Mouse (Mus musculus) limb, embryonic 11.5 days (tissue): ENCODE measurements around the gene Mib2. TPM values are rescaled to one million over a fixed set of nuclear protein-coding genes. Genes with fewer than 3 reads are reported as not detected.
"Not testable (repeated sequence)": the region's sequence is repeated elsewhere in the genome, so short reads cannot be mapped to it uniquely, and the experiment has no call there.

Experiments
- ATAC-seq: fragments of 200-750 bp; cut with Nextera tagmentation; 2 replicates; pipeline ENCODE4 v1.8.0; 2017; ENCODE audit warnings: low read depth; ENCODE audit not compliant: insufficient number of reproducible peaks, low FRiP score, low TSS enrichment
- DNase-seq: peaks from one replicate; pipeline ENCODE4 v3.0.0-alpha.2; 2015; ENCODE audit warnings: low spot score
- H3K27ac ChIP-seq: fragments of 300-500 bp; sonication (generic); replicated peaks from 2 replicates; pipeline ENCODE4 v1.5.1; 2014; ENCODE audit warnings: low read depth, mild to moderate bottlenecking, low read length
- H3K27me3 ChIP-seq: fragments of 300-500 bp; sonication (generic); 2 replicates; pipeline ENCODE4 v1.6.1; 2014; ENCODE audit warnings: mild to moderate bottlenecking, low read length, mixed read lengths; ENCODE audit not compliant: control insufficient read depth, insufficient read depth
- H3K36me3 ChIP-seq: fragments of 300-500 bp; sonication (generic); 2 replicates; pipeline ENCODE4 v1.6.1; 2014; ENCODE audit warnings: mild to moderate bottlenecking, low read length, moderate library complexity, mixed read lengths; ENCODE audit not compliant: control insufficient read depth, insufficient read depth
- H3K4me1 ChIP-seq: fragments of 300-500 bp; sonication (generic); 2 replicates; pipeline ENCODE4 v1.6.1; 2014; ENCODE audit warnings: low read length, mixed read lengths; ENCODE audit not compliant: control insufficient read depth, insufficient read depth
- H3K4me2 ChIP-seq: fragments of 300-500 bp; sonication (generic); 2 replicates; pipeline ENCODE4 v1.6.1; 2014; ENCODE audit warnings: low read depth, mild to moderate bottlenecking, moderate library complexity; ENCODE audit not compliant: severe bottlenecking
- H3K4me3 ChIP-seq: fragments of 300-500 bp; sonication (generic); 2 replicates; pipeline ENCODE4 v1.5.1; 2014; ENCODE audit warnings: low read depth, low read length
- H3K9ac ChIP-seq: fragments of 300-500 bp; sonication (generic); 2 replicates; pipeline ENCODE4 v1.6.1; 2014; ENCODE audit warnings: mild to moderate bottlenecking, low read length
- H3K9me3 ChIP-seq: fragments of 300-500 bp; sonication (generic); 2 replicates; pipeline ENCODE4 v1.6.1; 2016; ENCODE audit warnings: low read length; ENCODE audit not compliant: control insufficient read depth
- WGBS: fragments of 180-500 bp; shearing (Covaris S2); extraction: QIAGEN DNeasy Blood & Tissue Kit; methylation state at CpG from one replicate; pipeline ENCODE4 v1.1.7; 2014; 5-methylcytosine and 5-hydroxymethylcytosine counted together
- polyA plus RNA-seq: library from polyadenylated mRNA; unstranded; fragments of >200 nt; fragmentation: Nextera tagmentation; extraction: Ambion mirVana; gene quantifications from 2 replicates; pipeline ENCODE4 v1.2.1, GENCODE M21; 2014

Gene Mib2
- polyA plus RNA-seq, 1 experiment from 2014 or later, result 16.6 TPM

DNA sequence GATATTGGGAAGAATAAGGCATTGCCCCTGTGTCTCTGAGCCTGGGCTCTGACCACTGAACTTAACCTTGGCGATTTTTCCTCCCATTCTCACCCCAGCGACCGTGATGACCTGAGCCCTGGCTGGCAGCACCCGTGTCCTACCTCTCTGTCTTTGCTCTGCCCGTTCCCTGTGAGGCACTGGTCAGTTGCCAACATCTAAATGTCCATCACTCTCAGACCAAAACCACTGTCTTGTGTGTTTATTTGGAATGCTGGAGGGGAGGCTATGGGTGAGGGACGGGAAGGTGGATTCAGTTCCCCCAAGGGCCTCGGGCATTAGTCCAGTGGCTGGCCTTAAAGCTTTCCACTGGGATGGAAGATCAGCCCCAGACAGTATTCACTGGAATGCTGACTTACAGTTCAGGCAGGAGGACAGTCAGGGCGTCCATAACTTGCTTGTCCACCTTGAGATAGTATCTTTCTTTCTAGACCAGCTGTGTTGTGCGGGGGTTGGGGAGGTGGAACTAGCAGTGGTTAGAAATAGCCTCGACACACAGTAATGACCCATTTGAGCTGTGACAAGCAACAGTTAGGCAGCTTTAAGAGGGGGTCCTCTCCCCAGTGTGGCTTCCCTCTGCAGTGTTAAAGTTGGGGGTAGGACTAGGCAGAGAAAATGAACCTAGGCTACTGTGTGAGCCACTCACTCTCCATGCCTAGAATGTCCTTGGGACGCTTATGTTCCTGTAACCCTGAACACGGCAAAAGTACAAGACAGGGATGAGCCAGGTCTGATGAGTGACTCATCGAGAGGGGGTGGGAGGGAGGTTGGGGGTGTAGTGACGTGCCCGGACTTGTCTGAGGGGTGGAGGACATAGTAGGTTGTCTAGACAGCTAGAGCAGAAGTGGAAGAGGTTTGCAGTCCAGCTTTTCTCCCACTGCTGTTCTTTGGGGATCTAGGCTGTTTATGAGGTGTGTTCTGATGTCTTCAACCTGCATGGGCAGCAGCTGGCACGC is 27.6 kb upstream of the Mib2 start:
- peaks cover 7% of the 10 kb centered on the region; the same call in 1 of the 2 replicates for H3K27me3 ChIP-seq
- no peaks in the 10 kb centered on the region for H3K9me3 ChIP-seq
- ATAC-seq (no peak), DNase-seq (no peak)
- no peak overlapping the region for H3K27ac ChIP-seq
- H3K9ac ChIP-seq, result no peak overlapping the region
- 72% methylated on average over 16 of the region's 16 CpGs for WGBS
- H3K4me2 ChIP-seq, result no peak overlapping the region
- H3K36me3 ChIP-seq, result no peaks in the 10 kb centered on the region
- H3K4me1 ChIP-seq, result peaks cover 5% of the 10 kb centered on the region; the same call in 1 of the 2 replicates
- no peak overlapping the region for H3K4me3 ChIP-seq

DNA sequence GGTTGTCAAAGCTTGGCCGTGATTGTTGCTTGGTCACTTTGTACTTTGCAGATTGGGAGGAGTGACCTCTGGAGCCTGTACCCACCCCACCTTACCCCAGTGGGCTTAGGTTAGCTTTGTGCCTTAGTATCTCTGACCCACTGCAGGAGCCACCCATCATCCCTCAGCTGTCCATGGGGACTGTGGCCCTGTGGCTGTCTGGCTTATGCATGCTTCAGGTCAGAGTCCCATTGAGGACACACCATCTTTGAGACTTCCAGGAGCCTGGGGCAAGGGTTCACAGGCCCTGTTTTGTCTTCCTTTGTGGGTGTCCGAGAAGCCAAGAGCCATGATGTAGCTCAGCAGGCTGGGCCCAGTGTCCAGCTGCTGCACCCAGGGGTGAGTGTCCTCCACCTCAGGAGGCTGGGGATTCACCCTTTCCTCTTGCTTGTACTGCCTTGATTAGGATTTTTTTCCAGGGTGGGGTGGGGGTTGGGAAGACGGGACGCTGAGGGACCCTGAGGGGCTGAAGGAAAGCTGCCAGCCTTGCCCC is 26.6 kb upstream of the Mib2 start:
- Histone ChIP-seq H3K9ac (no peak overlapping the region), H3K9me3 (no peaks in the 10 kb centered on the region), H3K27ac (no peak overlapping the region), H3K27me3 (peaks cover 7% of the 10 kb centered on the region; the same call in 1 of the 2 replicates), H3K4me1 (peaks cover 5% of the 10 kb centered on the region; the same call in 1 of the 2 replicates), H3K4me2 (no peak overlapping the region; the same call in 1 of the 2 replicates), H3K36me3 (no peaks in the 10 kb centered on the region), H3K4me3 (peak overlapping the region; percentile 71; the same call in 1 of the 2 replicates)
- DNase-seq (no peak), ATAC-seq (no peak)
- WGBS, result 83% methylated on average over 4 of the region's 4 CpGs

DNA sequence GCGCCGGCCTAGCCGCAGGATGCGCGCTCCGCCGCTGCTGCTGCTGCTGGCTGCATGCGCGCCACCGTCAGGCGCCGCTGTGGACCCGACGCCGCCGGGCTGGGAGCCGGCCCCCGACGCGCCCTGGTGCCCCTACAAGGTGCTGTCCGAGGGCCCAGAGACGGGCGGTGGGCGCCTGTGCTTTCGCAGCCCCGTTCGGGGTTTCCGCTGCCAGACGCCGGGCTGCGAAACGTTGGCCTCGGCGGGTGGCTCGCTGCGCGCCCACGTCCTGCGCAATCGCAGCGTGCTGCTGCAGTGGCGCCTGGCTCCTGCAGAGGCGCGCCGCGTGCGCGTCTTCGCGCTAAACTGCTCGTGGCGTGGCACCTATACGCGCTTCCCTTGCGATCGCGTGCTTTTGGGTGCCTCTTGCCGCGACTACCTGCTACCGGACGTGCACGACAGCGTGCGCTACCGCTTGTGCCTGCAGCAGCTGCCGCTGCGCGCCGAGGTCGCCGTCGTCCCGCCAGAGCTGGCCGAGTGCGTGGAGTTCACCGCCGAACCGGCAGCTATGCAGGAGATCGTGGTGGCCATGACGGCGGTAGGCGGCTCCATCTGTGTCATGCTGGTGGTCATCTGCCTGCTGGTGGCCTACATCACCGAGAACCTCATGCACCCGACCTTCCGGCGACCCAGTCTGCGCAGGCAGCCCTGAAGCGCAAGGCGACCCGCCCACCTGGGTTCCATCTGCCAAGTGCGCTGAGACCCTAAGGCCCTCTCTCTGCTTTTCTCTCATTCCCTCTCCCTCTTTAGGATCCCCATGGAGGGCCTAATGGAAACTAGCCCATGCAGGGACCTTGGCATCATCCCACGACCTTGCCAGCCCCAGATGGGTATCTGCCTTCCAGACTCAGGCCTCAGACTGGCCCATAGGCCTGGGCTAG is 25.7 kb upstream of the Mib2 start:
- under 1% methylated on average over 86 of the region's 92 CpGs for WGBS

DNA sequence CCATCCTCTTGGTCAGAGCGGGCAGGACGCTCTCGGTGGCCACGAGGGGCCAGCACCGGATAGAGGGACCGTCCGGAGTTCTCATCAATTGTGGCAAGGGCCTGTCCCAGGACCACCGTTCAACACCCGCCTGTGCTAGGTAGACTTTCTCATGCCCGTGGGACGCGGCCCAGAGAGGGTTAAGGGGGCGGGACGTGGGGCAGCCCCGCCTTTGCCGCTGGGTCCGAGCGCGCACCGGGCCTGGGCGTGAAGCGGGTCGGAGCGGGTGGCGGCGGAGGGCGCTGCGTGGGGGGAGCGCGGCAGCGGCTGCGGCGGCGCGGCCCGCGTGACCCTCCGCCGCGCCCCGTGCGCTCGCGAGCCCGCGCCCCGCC is 25.1 kb upstream of the Mib2 start, which contains the start of gene Fndc10:
Gene Fndc10 (plus strand): TSS at position 232 of the 371 bp plus-strand sequence.
- ATAC-seq (peak; percentile 77; the same call in 1 of the 2 replicates), DNase-seq (peak; percentile 79)
- Histone ChIP-seq H3K9ac (peak within 1 kb of the TSS; percentile 68), H3K9me3 (no peaks in the 10 kb centered on the region), H3K4me2 (peak within 1 kb of the TSS; percentile 95), H3K36me3 (no peaks in the 10 kb centered on the region), H3K4me1 (peaks cover 5% of the 10 kb centered on the region; the same call in 1 of the 2 replicates), H3K27ac (peak within 1 kb of the TSS; percentile 21; the same call in 1 of the 2 replicates), H3K27me3 (peaks cover 7% of the 10 kb centered on the region; the same call in 1 of the 2 replicates), H3K4me3 (peak within 1 kb of the TSS; percentile 71)
- 1% methylated on average over 28 of the region's 47 CpGs for WGBS

More for the DNA sequence above, 25.7 kb upstream of the Mib2 start:
- H3K4me3 ChIP-seq, result peak overlapping the region; percentile 71
- H3K27me3 ChIP-seq, result peaks cover 7% of the 10 kb centered on the region; the same call in 1 of the 2 replicates
- H3K9ac ChIP-seq, result peak overlapping the region; percentile 68
- DNase-seq, result peak; percentile 68
- H3K4me1 ChIP-seq, result peaks cover 5% of the 10 kb centered on the region; the same call in 1 of the 2 replicates
- no peaks in the 10 kb centered on the region for H3K36me3 ChIP-seq
- H3K9me3 ChIP-seq, result no peaks in the 10 kb centered on the region
- H3K27ac ChIP-seq, result peak overlapping the region; percentile 21; the same call in 1 of the 2 replicates
- H3K4me2 ChIP-seq, result peak overlapping the region; percentile 95
- ATAC-seq, result peak; percentile 49; the same call in 1 of the 2 replicates

DNA sequence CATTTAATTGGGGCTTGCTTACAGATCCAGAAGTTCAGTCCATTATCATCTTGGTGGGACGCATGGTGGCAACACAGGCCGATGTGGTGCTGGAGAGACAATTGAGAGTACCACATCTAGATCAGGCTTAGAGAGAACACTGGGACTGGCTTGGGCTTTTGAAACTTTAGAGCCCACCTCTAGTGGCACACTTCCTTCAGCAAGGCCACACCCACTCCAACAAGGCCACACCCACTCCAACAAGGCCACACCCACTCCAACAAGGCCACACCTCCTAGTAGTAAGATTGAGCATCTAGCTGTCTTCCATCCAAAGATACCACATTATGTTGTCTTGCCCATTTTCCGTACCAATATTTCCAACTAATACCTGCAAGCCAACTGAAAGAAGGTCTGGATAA is 23.4 kb upstream of the Mib2 start:
- ATAC-seq (no peak), DNase-seq (no peak)
- Histone ChIP-seq H3K4me1 (peaks cover 5% of the 10 kb centered on the region; the same call in 1 of the 2 replicates), H3K36me3 (no peaks in the 10 kb centered on the region), H3K4me2 (no peak overlapping the region), H3K27me3 (peaks cover 7% of the 10 kb centered on the region; the same call in 1 of the 2 replicates), H3K4me3 (no peak overlapping the region), H3K9me3 (no peaks in the 10 kb centered on the region), H3K9ac (no peak overlapping the region), H3K27ac (no peak overlapping the region)
- WGBS, result 95% methylated on average over 3 of the region's 3 CpGs

DNA sequence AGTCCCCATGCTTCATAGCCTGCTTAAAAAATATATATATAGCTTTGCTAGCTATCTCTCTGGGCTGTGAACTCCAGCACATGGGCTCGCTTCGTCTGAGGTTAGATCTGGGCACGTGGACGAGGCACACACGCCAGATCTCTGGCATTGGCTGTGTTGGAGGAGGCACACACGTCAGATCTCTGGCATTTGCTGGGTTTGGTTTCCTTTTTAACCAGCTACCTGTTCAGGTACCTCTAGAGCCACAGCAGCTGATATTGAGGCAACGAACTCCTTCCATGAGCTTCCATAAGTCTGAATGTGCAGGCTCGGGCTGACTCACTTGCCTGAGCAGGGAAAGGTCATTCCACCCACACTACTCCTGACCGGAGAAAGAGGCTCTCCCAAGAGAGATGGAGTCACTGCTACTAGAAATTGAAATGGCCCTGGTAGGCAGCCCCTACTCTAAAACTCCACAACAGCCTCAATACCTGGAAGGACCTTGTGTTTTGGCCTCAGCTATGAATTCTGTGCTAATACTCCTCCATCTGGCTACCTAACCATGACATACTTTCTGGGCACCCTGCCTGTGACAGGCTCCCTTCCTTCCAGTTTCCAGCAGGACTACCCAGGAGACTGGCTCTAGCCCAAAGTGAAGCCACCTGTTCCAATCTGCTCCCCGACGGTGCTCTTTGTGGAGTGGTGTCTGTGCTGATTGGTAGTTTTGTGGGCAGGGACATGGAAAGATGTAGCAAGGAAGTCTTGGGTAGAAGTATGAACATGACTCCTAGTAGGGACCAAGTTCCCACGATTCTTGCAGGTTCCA is 21.8 kb upstream of the Mib2 start:
- peaks cover 7% of the 10 kb centered on the region; the same call in 1 of the 2 replicates for H3K27me3 ChIP-seq
- DNase-seq (no peak), ATAC-seq (no peak)
- no peak overlapping the region for H3K4me3 ChIP-seq
- no peaks in the 10 kb centered on the region for H3K36me3 ChIP-seq
- no peak overlapping the region for H3K27ac ChIP-seq
- peaks cover 5% of the 10 kb centered on the region; the same call in 1 of the 2 replicates for H3K4me1 ChIP-seq
- WGBS, result 83% methylated on average over 12 of the region's 12 CpGs
- no peaks in the 10 kb centered on the region for H3K9me3 ChIP-seq
- H3K4me2 ChIP-seq, result no peak overlapping the region
- no peak overlapping the region for H3K9ac ChIP-seq

DNA sequence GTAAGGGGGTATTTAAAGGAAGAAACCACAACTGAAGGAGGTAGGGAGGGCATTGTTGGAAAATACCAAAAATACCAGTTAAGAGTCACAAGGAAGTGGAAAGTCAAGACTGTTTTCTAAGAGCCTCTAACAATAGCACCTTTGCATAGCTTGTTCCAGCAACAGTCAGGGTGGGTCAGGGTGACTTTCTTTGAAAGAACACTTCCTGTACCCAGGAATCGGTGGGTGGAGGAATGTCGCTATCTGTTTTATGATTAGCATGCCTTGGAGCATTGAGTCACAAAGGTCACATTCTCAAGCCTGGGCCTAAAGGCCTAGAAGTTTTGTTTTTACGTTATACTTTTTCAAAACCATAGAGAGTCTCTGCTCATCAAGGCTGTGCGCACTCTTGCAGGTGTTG is 18.8 kb upstream of the Mib2 start:
- H3K4me1 ChIP-seq, H3K9me3 ChIP-seq, DNase-seq, H3K27ac ChIP-seq, H3K36me3 ChIP-seq, ATAC-seq, H3K4me2 ChIP-seq, H3K27me3 ChIP-seq, H3K9ac ChIP-seq, H3K4me3 ChIP-seq: not testable (repeated sequence)
- 83% methylated on average over 4 of the region's 4 CpGs for WGBS
